Mouse (Mus musculus) liver, postnatal 0 days (tissue): ENCODE measurements around the gene Prickle4. TPM values are rescaled to one million over a fixed set of nuclear protein-coding genes. Genes with fewer than 3 reads are reported as not detected.
"Not testable (repeated sequence)": the region's sequence is repeated elsewhere in the genome, so short reads cannot be mapped to it uniquely, and the experiment has no call there.

ENCODE experiments used
- ATAC-seq: fragments of 200-750 bp; cut with Nextera tagmentation; 2 replicates; pipeline ENCODE4 v1.8.0; 2017; ENCODE audit warnings: mild to moderate bottlenecking, moderate library complexity
- DNase-seq: peaks from one replicate; pipeline ENCODE4 v3.0.0-alpha.2; 2016
- H3K27ac ChIP-seq: fragments of 300-500 bp; sonication (generic); 2 replicates; pipeline ENCODE4 v1.5.1; 2014; ENCODE audit warnings: antibody characterized with exemption, moderate library complexity, mild to moderate bottlenecking, low read depth
- H3K27me3 ChIP-seq: fragments of 300-500 bp; sonication (generic); 2 replicates; pipeline ENCODE4 v1.6.1; 2014; ENCODE audit warnings: low read length, control low read depth, mixed read lengths; ENCODE audit not compliant: insufficient read depth
- H3K36me3 ChIP-seq: fragments of 300-500 bp; sonication (generic); replicated peaks from 2 replicates; pipeline ENCODE4 v1.6.1; 2014; ENCODE audit warnings: mild to moderate bottlenecking, control low read depth, low read length, moderate library complexity, mixed read lengths; ENCODE audit not compliant: insufficient read depth
- H3K4me1 ChIP-seq: fragments of 300-500 bp; sonication (generic); 2 replicates; pipeline ENCODE4 v1.6.1; 2014; ENCODE audit warnings: antibody characterized with exemption, mild to moderate bottlenecking, control low read depth; ENCODE audit not compliant: insufficient read depth
- H3K4me2 ChIP-seq: fragments of 300-500 bp; sonication (generic); 2 replicates; pipeline ENCODE4 v1.6.1; 2014; ENCODE audit warnings: low read depth, mild to moderate bottlenecking, low read length, moderate library complexity, mixed read lengths
- H3K4me3 ChIP-seq: fragments of 300-500 bp; sonication (generic); 2 replicates; pipeline ENCODE4 v1.5.1; 2014; ENCODE audit warnings: low read depth, low read length
- H3K9ac ChIP-seq: fragments of 300-500 bp; sonication (generic); replicated peaks from 2 replicates; pipeline ENCODE4 v1.6.1; 2014; ENCODE audit warnings: mild to moderate bottlenecking, moderate library complexity
- H3K9me3 ChIP-seq: fragments of 300-500 bp; sonication (generic); 2 replicates; pipeline ENCODE4 v1.6.1; 2016; ENCODE audit warnings: mild to moderate bottlenecking, control low read depth, low read length, mixed read lengths
- CTCF ChIP-seq: sonication (generic); IDR thresholded peaks from 2 replicates; pipeline ENCODE4 v1.5.1; 2016; ENCODE audit warnings: antibody characterized with exemption, low read depth
- EP300 ChIP-seq: IDR thresholded peaks from 2 replicates; pipeline ENCODE4 v1.6.1; 2016; ENCODE audit warnings: antibody characterized with exemption, low read depth, mild to moderate bottlenecking
- WGBS: fragments of 180-500 bp; shearing (Covaris S2); extraction: QIAGEN DNeasy Blood & Tissue Kit; methylation state at CpG from one replicate; pipeline ENCODE4 v1.1.7; 2014; ENCODE audit not compliant: insufficient replicate concordance; 5-methylcytosine and 5-hydroxymethylcytosine counted together
- polyA plus RNA-seq: library from polyadenylated mRNA; unstranded; fragments of >200 nt; fragmentation: Nextera tagmentation; extraction: Ambion mirVana; gene quantifications from 2 replicates; pipeline ENCODE4 v1.2.1, GENCODE M21; 2015

The Prickle4 gene
- polyA plus RNA-seq, 1 experiment from 2014 or later: 0.25 TPM

GRCm38 (mm10) chr17:47669166-47669565, 25.4 kb downstream of the Prickle4 start:
- TF ChIP-seq CTCF: no peak
- no peak for TF ChIP-seq EP300
- no peak overlapping the region for H3K9ac ChIP-seq
- H3K9me3 ChIP-seq: no peaks in the 10 kb centered on the region
- H3K36me3 ChIP-seq: no peaks in the 10 kb centered on the region
- no peak overlapping the region for H3K27ac ChIP-seq
- peaks cover 7% of the 10 kb centered on the region for H3K4me1 ChIP-seq
- WGBS: 77% methylated on average over 4 of the region's 4 CpGs
- no peak overlapping the region for H3K4me3 ChIP-seq
- ATAC-seq (no peak), DNase-seq (no peak)
- peaks cover 11% of the 10 kb centered on the region; the same call in 1 of the 2 replicates for H3K27me3 ChIP-seq
- no peak overlapping the region for H3K4me2 ChIP-seq

DNA sequence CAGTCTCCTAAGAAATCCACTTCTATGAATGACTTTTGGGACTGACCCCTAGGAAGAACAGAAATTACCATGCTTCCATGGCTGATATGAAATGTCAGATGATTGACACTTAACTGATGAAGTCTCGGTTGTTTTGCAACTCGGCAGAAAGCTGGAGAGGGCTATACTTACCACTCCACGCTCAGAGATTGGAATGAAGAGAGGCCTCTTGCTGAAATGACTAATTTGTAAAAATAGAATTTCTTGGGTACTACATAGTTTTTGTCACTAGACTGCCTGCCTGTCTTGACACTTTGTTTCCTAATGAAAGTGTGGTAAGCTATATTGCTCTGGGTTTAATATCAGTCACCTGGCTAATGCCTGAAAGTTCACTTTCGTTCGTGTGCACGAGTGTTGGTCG, 30.1 kb downstream of the Prickle4 start:
- H3K27ac ChIP-seq: no peak overlapping the region
- H3K9ac ChIP-seq: no peak overlapping the region
- H3K4me3 ChIP-seq: no peak overlapping the region
- WGBS: 69% methylated on average over 7 of the region's 7 CpGs
- H3K9me3 ChIP-seq: no peaks in the 10 kb centered on the region
- DNase-seq (no peak), ATAC-seq (no peak)
- H3K4me2 ChIP-seq: no peak overlapping the region
- TF ChIP-seq EP300 (no peak), CTCF (no peak)
- H3K27me3 ChIP-seq: no peaks in the 10 kb centered on the region
- no peaks in the 10 kb centered on the region for H3K4me1 ChIP-seq
- H3K36me3 ChIP-seq: no peaks in the 10 kb centered on the region

GRCm38 (mm10) chr17:47663009-47663713, 31.4 kb downstream of the Prickle4 start:
- ATAC-seq: no peak
- Histone ChIP-seq H3K27me3 (no peaks in the 10 kb centered on the region), H3K4me2 (no peak overlapping the region), H3K9ac (no peak overlapping the region), H3K4me1 (0 out of 2 replicates have a peak, but pooled peaks cover 3% of the 10 kb centered on the region), H3K9me3 (no peaks in the 10 kb centered on the region), H3K4me3 (no peak overlapping the region), H3K36me3 (no peaks in the 10 kb centered on the region), H3K27ac (no peak overlapping the region)
- no peak for DNase-seq
- 78% methylated on average over 9 of the region's 9 CpGs for WGBS
- no peak for TF ChIP-seq CTCF
- no peak for TF ChIP-seq EP300

- H3K36me3 ChIP-seq: no peaks in the 10 kb centered on the region
- no peak overlapping the region for H3K4me3 ChIP-seq
- H3K27ac ChIP-seq: no peak overlapping the region
- H3K4me1 ChIP-seq: 0 out of 2 replicates have a peak, but pooled peaks cover 3% of the 10 kb centered on the region
- no peaks in the 10 kb centered on the region for H3K9me3 ChIP-seq
- no peak for ATAC-seq
- no peak overlapping the region for H3K4me2 ChIP-seq
- WGBS: 47% methylated on average over 3 of the region's 3 CpGs
- TF ChIP-seq CTCF (no peak), EP300 (no peak)
- H3K27me3 ChIP-seq: no peaks in the 10 kb centered on the region
- no peak overlapping the region for H3K9ac ChIP-seq
- DNase-seq: no peak
These were observed 35.7 kb downstream of the Prickle4 start for GRCm38 (mm10) chr17:47658741-47659243.

GRCm38 (mm10) chr17:47657901-47658300, 36.6 kb downstream of the Prickle4 start:
- ATAC-seq: no peak
- H3K27ac ChIP-seq: no peak overlapping the region
- no peak overlapping the region for H3K4me3 ChIP-seq
- H3K9ac ChIP-seq: no peak overlapping the region
- 0 out of 2 replicates have a peak, but pooled peaks cover 3% of the 10 kb centered on the region for H3K4me1 ChIP-seq
- no peaks in the 10 kb centered on the region for H3K36me3 ChIP-seq
- no peak for TF ChIP-seq CTCF
- TF ChIP-seq EP300: no peak
- no peaks in the 10 kb centered on the region for H3K27me3 ChIP-seq
- H3K9me3 ChIP-seq: no peaks in the 10 kb centered on the region
- no peak overlapping the region for H3K4me2 ChIP-seq
- DNase-seq: no peak
- 83% methylated on average over 4 of the region's 4 CpGs for WGBS

GRCm38 (mm10) chr17:47655697-47656096, 38.8 kb downstream of the Prickle4 start:
- Histone ChIP-seq H3K36me3 (no peaks in the 10 kb centered on the region), H3K4me3 (no peak overlapping the region), H3K27ac (no peak overlapping the region), H3K4me2 (no peak overlapping the region), H3K9ac (no peak overlapping the region), H3K27me3 (no peaks in the 10 kb centered on the region), H3K9me3 (no peaks in the 10 kb centered on the region), H3K4me1 (0 out of 2 replicates have a peak, but pooled peaks cover 3% of the 10 kb centered on the region)
- ATAC-seq: peak; percentile 64; the same call in 1 of the 2 replicates
- TF ChIP-seq EP300 (no peak), CTCF (no peak)
- 77% methylated on average over 5 of the region's 5 CpGs for WGBS
- DNase-seq: peak; percentile 33

- H3K27ac ChIP-seq, H3K9ac ChIP-seq, H3K4me2 ChIP-seq, H3K4me1 ChIP-seq, ATAC-seq, DNase-seq, H3K9me3 ChIP-seq, H3K4me3 ChIP-seq, H3K27me3 ChIP-seq, H3K36me3 ChIP-seq: not testable (repeated sequence)
- 87% methylated on average over 8 of the region's 8 CpGs for WGBS
These were observed 40.2 kb downstream of the Prickle4 start for GRCm38 (mm10) chr17:47654346-47654745.
